Mouse (Mus musculus) hindbrain, embryonic 11.5 days (tissue): ENCODE data around the gene Ttbk1. TPM values are rescaled to one million over a fixed set of nuclear protein-coding genes. Genes with fewer than 3 reads are reported as not detected.

Experiments used
- ATAC-seq: fragments of 200-750 bp; cut with Nextera tagmentation; 2 replicates; pipeline ENCODE4 v1.8.0; 2017; ENCODE audit warnings: mild to moderate bottlenecking, moderate TSS enrichment, moderate library complexity; ENCODE audit not compliant: low FRiP score
- DNase-seq: peaks from one replicate; pipeline ENCODE4 v3.0.0-alpha.2; 2015; ENCODE audit warnings: low spot score
- H3K27ac ChIP-seq: fragments of 300-500 bp; sonication (generic); 2 replicates; pipeline ENCODE4 v1.5.1; 2014; ENCODE audit warnings: mild to moderate bottlenecking, low read depth, low read length
- H3K27me3 ChIP-seq: fragments of 300-500 bp; sonication (generic); 2 replicates; pipeline ENCODE4 v1.6.1; 2014; ENCODE audit warnings: mild to moderate bottlenecking, low read length, moderate library complexity, mixed read lengths; ENCODE audit not compliant: control insufficient read depth, insufficient read depth
- H3K36me3 ChIP-seq: fragments of 300-500 bp; sonication (generic); 2 replicates; pipeline ENCODE4 v1.6.1; 2014; ENCODE audit warnings: mild to moderate bottlenecking, low read length, moderate library complexity, mixed read lengths; ENCODE audit not compliant: control insufficient read depth, insufficient read depth
- H3K4me1 ChIP-seq: fragments of 300-500 bp; sonication (generic); replicated peaks from 2 replicates; pipeline ENCODE4 v1.6.1; 2014; ENCODE audit warnings: low read length, mixed read lengths; ENCODE audit not compliant: control insufficient read depth, insufficient read depth
- H3K4me2 ChIP-seq: fragments of 300-500 bp; sonication (generic); replicated peaks from 2 replicates; pipeline ENCODE4 v1.6.1; 2014; ENCODE audit warnings: mild to moderate bottlenecking, low read depth, low read length
- H3K4me3 ChIP-seq: fragments of 300-500 bp; sonication (generic); 2 replicates; pipeline ENCODE4 v1.5.1; 2014; ENCODE audit warnings: low read depth, low read length
- H3K9ac ChIP-seq: fragments of 300-500 bp; sonication (generic); 2 replicates; pipeline ENCODE4 v1.6.1; 2014; ENCODE audit warnings: low read depth, low read length
- H3K9me3 ChIP-seq: fragments of 300-500 bp; sonication (generic); 2 replicates; pipeline ENCODE4 v1.6.1; 2016; ENCODE audit warnings: low read length; ENCODE audit not compliant: control insufficient read depth
- WGBS: fragments of 180-500 bp; shearing (Covaris S2); extraction: QIAGEN DNeasy Blood & Tissue Kit; methylation state at CpG from one replicate; pipeline ENCODE4 v1.1.7; 2014; 5-methylcytosine and 5-hydroxymethylcytosine counted together
- polyA plus RNA-seq: library from polyadenylated mRNA; unstranded; fragments of >200 nt; fragmentation: Nextera tagmentation; extraction: Ambion mirVana; gene quantifications from 2 replicates; pipeline ENCODE4 v1.2.1, GENCODE M21; 2014

Gene Ttbk1
- polyA plus RNA-seq, 1 experiment from 2014 or later: 2.3 TPM

GRCm38 (mm10) chr17:46419717-46420116, 67.8 kb downstream of the Ttbk1 start:
- Histone ChIP-seq H3K4me3 (no peak overlapping the region), H3K27me3 (no peaks in the 10 kb centered on the region), H3K4me2 (no peak overlapping the region), H3K9me3 (no peaks in the 10 kb centered on the region), H3K36me3 (no peaks in the 10 kb centered on the region), H3K4me1 (no peaks in the 10 kb centered on the region), H3K9ac (no peak overlapping the region), H3K27ac (no peak overlapping the region)
- DNase-seq (no peak), ATAC-seq (no peak)

- Histone ChIP-seq H3K9me3 (no peaks in the 10 kb centered on the region), H3K27ac (no peak overlapping the region), H3K9ac (no peak overlapping the region), H3K4me3 (no peak overlapping the region), H3K27me3 (no peaks in the 10 kb centered on the region), H3K4me2 (no peak overlapping the region), H3K4me1 (no peaks in the 10 kb centered on the region), H3K36me3 (no peaks in the 10 kb centered on the region)
- DNase-seq: no peak
- ATAC-seq: no peak
- 81% methylated on average over 5 of the region's 5 CpGs for WGBS
Observed at GRCm38 (mm10) chr17:46418628-46419027, 68.8 kb downstream of the Ttbk1 start.

GRCm38 (mm10) chr17:46408478-46408877, 79.0 kb downstream of the Ttbk1 start:
- DNase-seq: no peak
- Histone ChIP-seq H3K4me3 (no peak overlapping the region), H3K9me3 (no peaks in the 10 kb centered on the region), H3K36me3 (peaks cover 9% of the 10 kb centered on the region), H3K4me2 (no peak overlapping the region), H3K27me3 (no peaks in the 10 kb centered on the region), H3K9ac (no peak overlapping the region), H3K27ac (no peak overlapping the region), H3K4me1 (no peaks in the 10 kb centered on the region)
- WGBS: 32% methylated on average over 3 of the region's 3 CpGs
- no peak for ATAC-seq

- 84% methylated on average over 1 of the region's 1 CpGs for WGBS
- Histone ChIP-seq H3K36me3 (peaks cover 6% of the 10 kb centered on the region; the same call in 1 of the 2 replicates), H3K27ac (no peak overlapping the region), H3K9me3 (no peaks in the 10 kb centered on the region), H3K4me1 (no peaks in the 10 kb centered on the region), H3K27me3 (no peaks in the 10 kb centered on the region), H3K4me2 (no peak overlapping the region), H3K9ac (no peak overlapping the region), H3K4me3 (no peak overlapping the region)
- ATAC-seq (no peak), DNase-seq (no peak)
Observed at GRCm38 (mm10) chr17:46394631-46395030, 92.8 kb downstream of the Ttbk1 start.

- Histone ChIP-seq H3K4me2 (no peak overlapping the region), H3K4me1 (no peaks in the 10 kb centered on the region), H3K27me3 (no peaks in the 10 kb centered on the region), H3K36me3 (peaks cover 4% of the 10 kb centered on the region; the same call in 1 of the 2 replicates), H3K4me3 (no peak overlapping the region), H3K27ac (no peak overlapping the region), H3K9me3 (no peaks in the 10 kb centered on the region), H3K9ac (no peak overlapping the region)
- ATAC-seq (no peak), DNase-seq (peak; percentile 55)
- 59% methylated on average over 2 of the region's 2 CpGs for WGBS
Observed at GRCm38 (mm10) chr17:46393012-46393411, 94.5 kb downstream of the Ttbk1 start.

Other genes starting within 250 kb of the Ttbk1 start
- 100 and 113 TPM in 2 replicates for gene Polr1c, start 239.6 kb downstream of the Ttbk1 start, polyA plus RNA-seq
- gene Yipf3, start 239.6 kb downstream of the Ttbk1 start, polyA plus RNA-seq: 64.0 and 64.7 TPM in 2 replicates
- 3.1 and 3.4 TPM in 2 replicates for gene Lrrc73, start 234.1 kb downstream of the Ttbk1 start, polyA plus RNA-seq
- gene Tjap1, start 204.6 kb downstream of the Ttbk1 start, polyA plus RNA-seq: 43.4 and 47.4 TPM in 2 replicates
- 1.3 and 1.8 TPM in 2 replicates for gene Dlk2, start 190.3 kb downstream of the Ttbk1 start, polyA plus RNA-seq
- 3.8 and 4.8 TPM in 2 replicates for gene Abcc10, start 159.3 kb downstream of the Ttbk1 start, polyA plus RNA-seq
- gene Zfp318, start 103.9 kb downstream of the Ttbk1 start, polyA plus RNA-seq: 16.5 and 20.7 TPM in 2 replicates
- 0.74 and 0.86 TPM in 2 replicates for gene Crip3, start 58.7 kb downstream of the Ttbk1 start, polyA plus RNA-seq
- not detected in 2 replicates for gene Slc22a7, start 49.2 kb downstream of the Ttbk1 start, polyA plus RNA-seq
- gene Dnph1, start 9.0 kb upstream of the Ttbk1 start, polyA plus RNA-seq: 59.7 and 64.7 TPM in 2 replicates
- 4.7 and 4.8 TPM in 2 replicates for gene Cul9, start 58.7 kb upstream of the Ttbk1 start, polyA plus RNA-seq
- 5.1 and 8.2 TPM in 2 replicates for gene Srf, start 68.5 kb upstream of the Ttbk1 start, polyA plus RNA-seq
- 16.0 and 21.5 TPM in 2 replicates for gene Ptk7, start 141.8 kb upstream of the Ttbk1 start, polyA plus RNA-seq
- 22.7 and 29.8 TPM in 2 replicates for gene Klc4, start 158.3 kb upstream of the Ttbk1 start, polyA plus RNA-seq
- 94.8 and 95.2 TPM in 2 replicates for gene Mrpl2, start 158.6 kb upstream of the Ttbk1 start, polyA plus RNA-seq
- gene Cul7, start 162.7 kb upstream of the Ttbk1 start, polyA plus RNA-seq: 25.9 and 30.5 TPM in 2 replicates
- 57.9 and 58.4 TPM in 2 replicates for gene Rrp36, start 186.7 kb upstream of the Ttbk1 start, polyA plus RNA-seq
- 192 and 201 TPM in 2 replicates for gene Mea1, start 191.1 kb upstream of the Ttbk1 start, polyA plus RNA-seq
- 101 and 122 TPM in 2 replicates for gene Klhdc3, start 193.2 kb upstream of the Ttbk1 start, polyA plus RNA-seq
- gene Ppp2r5d, start 217.4 kb upstream of the Ttbk1 start, polyA plus RNA-seq: 89.4 and 103 TPM in 2 replicates
- gene Pex6, start 223.8 kb upstream of the Ttbk1 start, polyA plus RNA-seq: 12.5 and 14.6 TPM in 2 replicates
- gene Gnmt, start 241.5 kb upstream of the Ttbk1 start, polyA plus RNA-seq: 0.40 and 0.48 TPM in 2 replicates